Mouse (Mus musculus) limb, embryonic 15.5 days (tissue): Measurements from ENCODE around the gene Knstrn. TPM values are rescaled to one million over a fixed set of nuclear protein-coding genes. Genes with fewer than 3 reads are reported as not detected.

Experiments
- ATAC-seq: fragments of 200-750 bp; cut with Nextera tagmentation; 2 replicates; pipeline ENCODE4 v1.8.0; 2017; ENCODE audit warnings: low read depth, moderate TSS enrichment; ENCODE audit not compliant: insufficient number of reproducible peaks, low FRiP score, low TSS enrichment
- H3K27ac ChIP-seq: fragments of 300-500 bp; sonication (generic); 2 replicates; pipeline ENCODE4 v1.5.1; 2015; ENCODE audit warnings: moderate library complexity, mild to moderate bottlenecking, inconsistent platforms
- H3K27me3 ChIP-seq: fragments of 300-500 bp; sonication (generic); 2 replicates; pipeline ENCODE4 v1.6.1; 2015; ENCODE audit warnings: inconsistent platforms
- H3K36me3 ChIP-seq: fragments of 300-500 bp; sonication (generic); 2 replicates; pipeline ENCODE4 v1.6.1; 2015; ENCODE audit warnings: inconsistent platforms
- H3K4me1 ChIP-seq: fragments of 300-500 bp; sonication (generic); 2 replicates; pipeline ENCODE4 v1.6.1; 2015; ENCODE audit warnings: inconsistent platforms
- H3K4me2 ChIP-seq: fragments of 300-500 bp; sonication (generic); 2 replicates; pipeline ENCODE4 v1.6.1; 2015; ENCODE audit warnings: mild to moderate bottlenecking, inconsistent platforms
- H3K4me3 ChIP-seq: fragments of 300-500 bp; sonication (generic); 2 replicates; pipeline ENCODE4 v1.5.1; 2015; ENCODE audit warnings: mild to moderate bottlenecking, inconsistent platforms
- H3K9ac ChIP-seq: fragments of 300-500 bp; sonication (generic); 2 replicates; pipeline ENCODE4 v1.6.1; 2015; ENCODE audit warnings: inconsistent platforms
- H3K9me3 ChIP-seq: fragments of 300-500 bp; sonication (generic); 2 replicates; pipeline ENCODE4 v1.6.1; 2016; ENCODE audit warnings: inconsistent platforms
- WGBS: fragments of 180-500 bp; shearing (Covaris S2); methylation state at CpG from one replicate; pipeline ENCODE4 v1.1.7; 2015; 5-methylcytosine and 5-hydroxymethylcytosine counted together
- polyA plus RNA-seq: library from polyadenylated mRNA; unstranded; fragments of >200 nt; fragmentation: Nextera tagmentation; extraction: Ambion mirVana; gene quantifications from 2 replicates; pipeline ENCODE4 v1.2.1, GENCODE M21; 2015

The Knstrn gene
- polyA plus RNA-seq, 1 experiment from 2014 or later: 75.5 TPM

DNA sequence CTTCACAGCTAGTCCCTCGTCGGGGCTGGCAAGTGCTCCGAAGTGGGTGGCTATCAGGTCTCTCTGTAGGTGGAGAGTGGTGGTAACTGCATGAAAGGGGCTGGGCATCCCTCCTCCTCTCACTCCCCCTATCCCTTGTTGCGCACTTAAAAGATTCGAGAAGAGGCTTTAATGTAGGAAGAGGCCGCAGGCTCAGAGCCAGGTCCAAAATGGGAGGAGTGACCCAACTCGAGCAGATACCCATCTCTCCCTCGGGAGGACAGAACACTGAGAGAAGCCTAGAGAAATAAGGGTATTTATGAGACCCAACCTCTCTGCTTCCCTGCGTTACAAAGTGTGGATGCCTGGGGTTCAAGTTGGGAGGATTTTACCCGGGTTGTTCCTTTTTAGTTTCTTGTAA lies 34.7 kb upstream of the Knstrn start:
- Histone ChIP-seq H3K4me2 (peak overlapping the region; percentile 63), H3K4me1 (peaks cover 23% of the 10 kb centered on the region), H3K27me3 (0 out of 2 replicates have a peak, but pooled peaks cover 7% of the 10 kb centered on the region), H3K9ac (no peak overlapping the region), H3K9me3 (no peaks in the 10 kb centered on the region), H3K27ac (no peak overlapping the region), H3K36me3 (no peaks in the 10 kb centered on the region), H3K4me3 (peak overlapping the region; percentile 36)
- ATAC-seq: no peak
- WGBS: 7% methylated on average over 10 of the region's 10 CpGs

DNA sequence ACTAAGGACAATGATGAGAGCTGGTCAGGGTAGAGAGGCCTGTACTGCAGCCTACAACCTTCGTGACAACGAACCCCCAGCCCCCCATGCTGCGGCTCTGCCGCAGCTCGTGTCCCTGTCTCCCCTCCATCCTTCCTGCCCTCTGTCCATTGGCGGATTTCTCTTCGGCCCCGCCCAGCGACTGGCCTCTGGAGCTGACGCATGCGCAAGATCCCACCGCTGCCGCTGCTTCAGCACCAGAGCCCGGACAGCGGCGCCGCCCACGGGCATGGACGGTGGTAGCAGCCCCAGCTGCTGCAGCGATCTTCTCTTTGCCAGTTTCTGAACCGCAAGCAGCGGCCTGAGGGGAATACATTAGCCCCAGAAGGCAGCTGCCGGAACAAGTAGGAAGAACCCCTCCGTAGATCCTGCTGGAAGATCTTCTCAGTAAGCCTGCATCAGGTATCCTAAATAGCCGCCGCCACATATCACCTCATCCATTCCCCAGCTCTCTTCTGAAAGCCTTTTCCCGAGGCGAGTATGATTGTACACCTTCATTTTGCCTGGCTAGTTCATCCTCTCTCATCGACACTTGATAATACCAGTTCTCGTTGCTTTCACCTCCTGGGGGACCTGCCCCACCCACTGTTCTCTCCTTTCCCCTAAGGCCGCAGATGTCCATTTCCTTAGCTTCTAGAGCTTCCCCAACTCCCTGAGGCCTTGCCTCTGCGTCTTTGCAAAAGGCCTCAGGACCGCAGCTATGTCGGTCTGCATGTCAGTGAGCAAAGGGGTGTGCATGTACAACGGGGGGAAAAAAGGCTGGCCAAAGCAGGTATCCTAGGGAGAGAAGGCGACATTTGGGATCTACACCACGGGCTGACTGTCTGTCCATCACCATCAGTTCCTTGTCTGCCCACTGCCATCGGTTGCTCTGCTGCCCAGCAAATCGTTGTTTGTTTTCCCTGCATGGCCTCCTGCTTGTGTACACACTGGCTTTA lies 34.0 kb upstream of the Knstrn start, which contains the start of gene Disp2:
Gene Disp2, plus strand, starts transcription at position 216 of the 977 bp plus-strand sequence.
- 13% methylated on average over 39 of the region's 39 CpGs for WGBS

DNA sequence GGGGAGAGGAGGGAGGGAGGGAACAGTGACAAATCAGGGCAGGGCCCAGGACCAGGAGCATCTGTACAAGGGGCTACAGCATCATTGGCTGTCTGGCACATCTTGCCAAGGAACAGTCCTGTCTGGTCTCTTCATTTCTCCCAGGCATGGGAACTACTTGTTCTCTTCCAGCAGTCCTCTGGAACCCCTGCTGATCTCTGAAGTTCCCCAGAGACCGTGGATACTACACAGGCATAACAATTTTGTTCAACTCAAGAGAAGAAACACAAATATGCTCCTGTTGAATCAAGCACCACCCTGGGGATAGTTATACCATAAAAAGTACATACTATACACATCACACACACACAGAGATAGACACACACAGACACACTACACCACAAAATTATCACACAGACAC lies 32.7 kb upstream of the Knstrn start:
- Histone ChIP-seq H3K4me1 (peaks cover 15% of the 10 kb centered on the region), H3K36me3 (no peaks in the 10 kb centered on the region), H3K27ac (no peak overlapping the region), H3K4me2 (no peak overlapping the region), H3K9ac (no peak overlapping the region), H3K9me3 (no peaks in the 10 kb centered on the region), H3K4me3 (no peak overlapping the region), H3K27me3 (0 out of 2 replicates have a peak, but pooled peaks cover 7% of the 10 kb centered on the region)
- WGBS: 46% methylated on average over 1 of the region's 1 CpGs
- no peak for ATAC-seq

More for the DNA sequence above, 34.0 kb upstream of the Knstrn start, which contains the start of gene Disp2:
- Histone ChIP-seq H3K4me3 (peak within 1 kb of the TSS; percentile 36), H3K27ac (no peak within 1 kb of the TSS), H3K27me3 (0 out of 2 replicates have a peak, but pooled peaks cover 7% of the 10 kb centered on the region), H3K9ac (no peak within 1 kb of the TSS), H3K4me1 (peaks cover 23% of the 10 kb centered on the region), H3K9me3 (no peaks in the 10 kb centered on the region), H3K4me2 (peak within 1 kb of the TSS; percentile 63), H3K36me3 (no peaks in the 10 kb centered on the region)
- peak; percentile 64 for ATAC-seq

DNA sequence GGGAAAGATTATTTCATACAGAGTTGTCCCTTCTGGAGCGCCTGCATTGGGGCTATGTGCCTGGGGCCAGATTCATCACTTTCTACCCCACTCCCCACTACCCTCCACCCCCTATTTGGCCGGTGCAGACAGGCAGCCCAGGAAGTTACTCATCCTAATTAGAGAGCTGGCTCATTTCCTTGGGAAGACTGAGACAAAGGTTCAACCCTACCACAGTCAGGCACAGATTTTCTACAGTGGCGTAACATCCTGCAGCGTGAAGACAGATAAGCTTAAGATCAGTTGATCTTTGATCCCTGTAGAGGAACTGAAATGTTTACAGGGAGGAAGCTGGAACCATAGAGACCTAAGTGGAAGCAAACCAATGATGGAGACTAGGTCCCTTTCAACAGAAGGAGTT lies 31.5 kb upstream of the Knstrn start:
- 62% methylated on average over 4 of the region's 4 CpGs for WGBS
- Histone ChIP-seq H3K4me2 (no peak overlapping the region), H3K9me3 (no peaks in the 10 kb centered on the region), H3K36me3 (no peaks in the 10 kb centered on the region), H3K4me3 (no peak overlapping the region), H3K9ac (no peak overlapping the region), H3K27ac (no peak overlapping the region), H3K27me3 (peaks cover 13% of the 10 kb centered on the region; the same call in 1 of the 2 replicates), H3K4me1 (peaks cover 13% of the 10 kb centered on the region)
- no peak for ATAC-seq

DNA sequence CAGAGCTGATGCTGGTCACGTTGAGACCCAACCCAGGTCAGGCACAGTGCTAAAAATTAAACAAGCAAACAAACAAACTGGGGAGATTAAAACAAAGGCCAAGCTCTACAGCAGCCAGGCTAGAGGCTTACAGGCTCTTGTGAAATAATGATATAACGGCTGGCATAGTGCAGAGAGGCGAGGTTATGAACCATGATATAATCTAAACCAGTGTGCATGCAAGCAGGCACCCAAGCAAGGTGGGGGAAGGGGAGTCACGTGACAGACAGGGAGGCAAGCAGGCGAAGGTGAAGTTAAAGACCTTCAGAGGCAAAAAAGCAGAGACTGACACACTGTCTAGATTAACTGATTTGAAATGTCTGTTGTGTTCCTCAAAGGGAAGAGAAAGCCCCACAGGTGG lies 30.7 kb upstream of the Knstrn start:
- H3K9ac ChIP-seq: no peak overlapping the region
- no peak overlapping the region for H3K4me2 ChIP-seq
- ATAC-seq: no peak
- H3K27ac ChIP-seq: no peak overlapping the region
- peaks cover 13% of the 10 kb centered on the region for H3K4me1 ChIP-seq
- peaks cover 13% of the 10 kb centered on the region; the same call in 1 of the 2 replicates for H3K27me3 ChIP-seq
- no peaks in the 10 kb centered on the region for H3K9me3 ChIP-seq
- H3K36me3 ChIP-seq: no peaks in the 10 kb centered on the region
- 53% methylated on average over 5 of the region's 5 CpGs for WGBS
- no peak overlapping the region for H3K4me3 ChIP-seq

DNA sequence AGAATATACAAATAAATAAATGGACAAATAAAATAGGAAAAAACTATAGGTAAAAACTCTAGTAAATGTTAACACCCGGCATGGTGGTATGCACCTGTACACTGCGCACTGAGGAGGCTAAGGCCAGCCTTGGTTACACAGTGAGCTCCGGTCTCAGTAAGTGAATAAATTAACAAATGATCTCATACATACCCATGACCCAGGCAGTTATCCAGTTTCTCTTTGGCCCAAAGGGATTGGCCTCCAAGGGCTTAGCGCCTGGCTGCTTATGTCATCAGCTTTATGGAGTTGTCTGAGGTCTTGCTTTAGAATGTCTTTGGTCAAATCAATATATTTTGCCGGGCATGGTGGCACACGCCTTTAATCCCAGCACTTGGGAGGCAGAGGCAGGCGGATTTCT lies 30.1 kb upstream of the Knstrn start:
- Histone ChIP-seq H3K9me3 (no peaks in the 10 kb centered on the region), H3K27ac (no peak overlapping the region), H3K4me2 (no peak overlapping the region), H3K4me1 (peaks cover 13% of the 10 kb centered on the region), H3K4me3 (no peak overlapping the region), H3K36me3 (no peaks in the 10 kb centered on the region), H3K27me3 (peaks cover 13% of the 10 kb centered on the region; the same call in 1 of the 2 replicates), H3K9ac (no peak overlapping the region)
- ATAC-seq: no peak
- 83% methylated on average over 7 of the region's 7 CpGs for WGBS

DNA sequence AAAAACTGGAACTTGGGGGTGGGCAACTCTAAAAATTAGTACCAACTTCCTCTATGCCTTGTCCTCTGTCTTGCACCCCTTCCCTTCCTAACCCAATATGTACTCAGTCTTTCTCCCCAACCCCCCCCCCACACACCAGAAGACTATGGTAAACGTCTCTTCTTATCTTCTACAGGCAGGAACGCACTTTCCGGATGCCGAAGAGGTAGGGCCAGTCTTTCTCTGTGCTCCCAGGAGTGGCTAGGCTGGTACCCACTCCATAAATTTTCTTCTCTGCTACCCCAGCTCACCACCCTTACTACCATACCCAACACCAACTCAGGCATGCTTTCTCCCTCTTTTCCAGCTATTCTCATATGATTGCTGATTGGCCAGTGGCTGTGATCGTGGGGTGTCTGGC lies 27.3 kb upstream of the Knstrn start:
- H3K27me3 ChIP-seq: peaks cover 15% of the 10 kb centered on the region; the same call in 1 of the 2 replicates
- WGBS: 82% methylated on average over 5 of the region's 5 CpGs
- H3K4me3 ChIP-seq: no peak overlapping the region
- no peak overlapping the region for H3K27ac ChIP-seq
- H3K4me2 ChIP-seq: no peak overlapping the region
- no peaks in the 10 kb centered on the region for H3K36me3 ChIP-seq
- H3K9me3 ChIP-seq: no peaks in the 10 kb centered on the region
- H3K9ac ChIP-seq: no peak overlapping the region
- ATAC-seq: no peak
- H3K4me1 ChIP-seq: peaks cover 9% of the 10 kb centered on the region

DNA sequence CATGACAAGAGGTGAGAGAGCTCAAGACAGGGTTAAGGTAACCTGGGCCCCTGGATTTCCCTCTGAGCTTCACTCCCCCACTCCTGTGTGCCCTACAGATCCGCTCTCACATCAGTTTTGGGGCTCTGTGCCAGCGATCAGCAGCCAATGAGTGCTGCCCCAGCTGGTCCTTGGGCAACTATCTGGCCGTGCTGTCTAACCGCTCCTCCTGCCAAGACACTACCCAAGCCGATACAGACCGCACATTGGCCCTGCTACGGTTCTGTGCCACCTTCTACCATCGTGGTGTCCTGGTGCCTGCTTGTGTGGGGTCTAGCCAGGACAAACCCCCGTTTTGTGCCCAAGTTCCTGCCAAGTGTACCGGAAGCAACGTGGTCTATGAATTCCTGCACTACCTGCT lies 24.3 kb upstream of the Knstrn start:
- Histone ChIP-seq H3K27me3 (peaks cover 19% of the 10 kb centered on the region), H3K4me2 (no peak overlapping the region), H3K9me3 (no peaks in the 10 kb centered on the region), H3K27ac (no peak overlapping the region), H3K4me1 (peaks cover 9% of the 10 kb centered on the region), H3K36me3 (no peaks in the 10 kb centered on the region), H3K9ac (no peak overlapping the region), H3K4me3 (no peak overlapping the region)
- 88% methylated on average over 11 of the region's 11 CpGs for WGBS
- no peak for ATAC-seq

DNA sequence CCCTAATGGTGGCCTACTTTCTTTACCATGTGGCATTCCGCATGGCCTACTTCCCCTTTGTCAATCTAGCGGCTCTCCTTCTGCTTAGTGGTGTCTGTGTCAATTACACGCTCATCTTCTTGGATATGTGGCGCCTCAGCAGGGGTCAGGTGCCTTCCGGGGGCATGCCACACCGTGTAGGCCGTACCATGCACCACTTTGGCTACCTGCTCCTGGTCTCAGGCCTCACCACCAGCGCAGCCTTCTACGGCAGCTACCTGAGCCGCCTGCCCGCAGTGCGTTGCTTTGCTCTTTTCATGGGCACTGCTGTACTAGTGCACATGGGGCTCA lies 23.6 kb upstream of the Knstrn start:
- H3K9me3 ChIP-seq: no peaks in the 10 kb centered on the region
- H3K9ac ChIP-seq: no peak overlapping the region
- ATAC-seq: no peak
- WGBS: 59% methylated on average over 12 of the region's 12 CpGs
- no peaks in the 10 kb centered on the region for H3K36me3 ChIP-seq
- H3K4me3 ChIP-seq: 0 out of 2 replicates have a peak overlapping the region, but pooled peaks have one; percentile 8
- peak overlapping the region; percentile 41 for H3K4me2 ChIP-seq
- H3K27ac ChIP-seq: no peak overlapping the region
- H3K27me3 ChIP-seq: peaks cover 19% of the 10 kb centered on the region
- peaks cover 9% of the 10 kb centered on the region for H3K4me1 ChIP-seq

DNA sequence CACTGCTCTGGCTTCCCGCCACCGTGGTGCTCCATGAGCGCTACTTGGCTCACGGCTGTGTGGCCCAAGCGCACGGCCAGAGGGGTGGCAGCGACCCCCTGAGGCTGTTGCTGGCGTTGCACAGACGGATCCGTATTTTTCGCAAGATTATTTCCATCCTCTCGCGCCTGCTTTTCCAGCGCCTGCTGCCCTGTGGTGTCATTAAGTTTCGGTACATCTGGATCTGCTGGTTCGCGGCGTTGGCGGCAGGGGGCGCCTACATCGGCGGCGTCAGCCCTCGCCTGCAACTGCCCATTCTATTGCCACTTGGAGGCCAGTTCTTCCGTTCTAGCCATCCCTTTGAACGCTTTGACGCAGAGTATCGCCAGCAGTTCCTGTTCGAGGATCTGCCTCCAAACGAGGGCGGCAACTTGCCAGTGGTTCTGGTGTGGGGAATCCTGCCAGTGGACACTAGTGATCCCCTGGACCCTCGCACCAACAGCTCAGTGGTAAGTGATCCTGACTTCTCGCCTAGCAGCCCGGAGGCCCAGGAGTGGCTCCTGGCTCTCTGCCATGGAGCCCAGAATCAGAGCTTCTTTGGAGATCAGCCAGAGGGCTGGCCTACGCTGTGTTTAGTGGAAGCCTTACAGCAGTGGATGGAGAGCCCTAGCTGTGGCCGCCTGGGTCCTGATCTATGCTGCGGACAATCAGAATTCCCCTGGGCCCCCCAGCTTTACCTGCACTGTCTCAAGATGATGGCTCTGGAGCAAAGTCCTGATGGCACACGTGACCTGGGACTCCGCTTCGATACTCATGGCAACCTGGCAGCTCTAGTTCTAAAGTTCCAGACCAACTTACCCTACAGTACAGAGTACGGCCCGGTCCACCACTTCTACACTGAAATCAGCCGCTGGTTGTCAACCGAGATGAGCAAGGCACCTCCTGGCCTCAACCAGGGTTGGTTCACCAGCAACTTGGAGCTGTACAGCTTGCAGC lies 23.0 kb upstream of the Knstrn start:
- H3K4me2 ChIP-seq: peak overlapping the region; percentile 41
- no peak overlapping the region for H3K27ac ChIP-seq
- peaks cover 19% of the 10 kb centered on the region for H3K27me3 ChIP-seq
- WGBS: 23% methylated on average over 44 of the region's 44 CpGs
- no peaks in the 10 kb centered on the region for H3K9me3 ChIP-seq
- H3K36me3 ChIP-seq: no peaks in the 10 kb centered on the region
- H3K9ac ChIP-seq: no peak overlapping the region
- peak overlapping the region; percentile 8; the same call in 1 of the 2 replicates for H3K4me3 ChIP-seq
- ATAC-seq: peak; percentile 2; the same call in 1 of the 2 replicates
- peaks cover 9% of the 10 kb centered on the region for H3K4me1 ChIP-seq

DNA sequence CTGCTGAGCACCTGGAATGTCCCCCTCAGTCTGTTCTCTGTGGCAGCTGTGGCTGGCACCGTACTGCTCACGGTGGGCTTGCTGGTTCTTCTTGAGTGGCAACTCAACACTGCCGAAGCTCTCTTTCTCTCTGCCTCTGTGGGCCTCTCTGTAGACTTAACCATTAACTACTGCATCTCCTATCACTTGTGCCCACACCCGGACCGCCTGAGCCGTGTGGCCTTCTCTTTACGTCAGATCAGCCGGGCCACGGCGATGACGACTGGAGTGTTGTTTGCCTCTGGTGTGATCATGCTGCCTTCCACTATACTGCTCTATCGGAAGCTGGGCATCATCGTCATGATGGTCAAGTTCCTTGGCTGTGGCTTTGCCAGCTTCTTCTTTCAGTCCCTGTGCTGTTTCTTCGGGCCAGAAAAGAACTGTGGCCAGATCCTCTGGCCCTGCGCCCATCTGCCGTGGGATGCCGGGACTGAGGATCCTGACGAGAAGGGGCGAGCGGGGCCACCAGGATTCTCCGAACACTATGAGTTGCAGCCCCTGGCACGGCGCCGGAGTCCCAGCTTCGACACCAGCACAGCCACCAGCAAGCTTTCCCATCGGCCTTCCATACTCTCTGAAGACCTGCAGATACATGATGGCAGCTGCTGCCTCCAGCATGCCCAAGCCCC lies 22.1 kb upstream of the Knstrn start:
- H3K9me3 ChIP-seq: no peaks in the 10 kb centered on the region
- 94% methylated on average over 26 of the region's 26 CpGs for WGBS
- H3K4me1 ChIP-seq: peaks cover 9% of the 10 kb centered on the region
- no peak overlapping the region for H3K9ac ChIP-seq
- peaks cover 16% of the 10 kb centered on the region for H3K27me3 ChIP-seq
- H3K27ac ChIP-seq: no peak overlapping the region
- no peak for ATAC-seq
- H3K4me2 ChIP-seq: no peak overlapping the region
- no peaks in the 10 kb centered on the region for H3K36me3 ChIP-seq
- H3K4me3 ChIP-seq: no peak overlapping the region
